Mouse (Mus musculus) spleen, adult 2 months (tissue): ENCODE results near the gene Tnfrsf26.

Experiments used
- CTCF ChIP-seq: fragments of 200-500 bp; IDR thresholded peaks from 2 replicates; pipeline ENCODE4 v1.5.1; 2011; ENCODE audit warnings: mild to moderate bottlenecking, inconsistent platforms; ENCODE audit not compliant: insufficient read depth, insufficient read length, insufficient replicate concordance; ENCODE audit errors: extremely low read depth
- POLR2A ChIP-seq: fragments of 200-500 bp; IDR thresholded peaks from 2 replicates; pipeline ENCODE4 v1.6.1; 2011; ENCODE audit warnings: low read depth, low read length, inconsistent platforms

GRCm38 (mm10) chr7:143612215-143612614 is 16.3 kb downstream of the Tnfrsf26 start:
- peak; percentile 35; the same call in 1 of the 2 replicates for TF ChIP-seq CTCF
- TF ChIP-seq POLR2A: no peak
